Mouse (Mus musculus) CD4-positive naive resting alpha-beta T cell, adult 76 days (primary cell): Measurements from ENCODE around the gene Dcaf10. TPM values are rescaled to one million over a fixed set of nuclear protein-coding genes. Genes with fewer than 3 reads are reported as not detected.

Experiments
- total RNA-seq: library from RNA; stranded (reverse); gene quantifications from one replicate; pipeline ENCODE4 v1.2.4, GENCODE M21; 2023

The Dcaf10 gene
- 24.4 TPM for total RNA-seq

DNA sequence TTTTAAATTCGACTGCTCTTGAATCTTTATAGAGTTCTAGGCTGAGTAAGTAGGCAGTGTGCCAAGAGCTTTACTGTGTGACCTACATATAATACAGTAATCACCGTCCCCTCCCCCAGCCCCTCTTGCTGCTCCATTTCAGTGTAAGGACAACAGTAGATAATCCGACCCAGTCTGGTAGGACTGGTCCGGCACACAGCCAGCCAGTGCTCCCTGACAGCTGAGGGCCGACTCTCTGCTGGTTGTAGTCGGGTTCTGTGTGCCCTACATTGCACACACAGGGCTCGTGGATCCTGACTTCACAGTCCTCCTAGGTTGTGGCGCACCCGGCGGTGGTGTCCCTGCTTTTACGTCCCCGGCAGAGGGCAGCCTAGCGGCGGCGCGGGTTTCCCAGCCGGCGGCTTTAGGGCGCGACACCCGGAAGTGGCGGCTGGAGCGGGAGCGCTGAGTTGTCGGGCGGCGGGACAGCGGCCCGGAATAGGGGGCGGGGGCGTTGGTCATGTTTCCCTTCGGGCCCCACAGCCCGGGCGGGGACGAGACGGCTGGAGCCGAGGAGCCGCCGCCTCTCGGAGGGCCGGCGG, at the start of gene Dcaf10:
Dcaf10 (plus strand) TSS at position 433 of the 581 bp plus-strand sequence.

DNA sequence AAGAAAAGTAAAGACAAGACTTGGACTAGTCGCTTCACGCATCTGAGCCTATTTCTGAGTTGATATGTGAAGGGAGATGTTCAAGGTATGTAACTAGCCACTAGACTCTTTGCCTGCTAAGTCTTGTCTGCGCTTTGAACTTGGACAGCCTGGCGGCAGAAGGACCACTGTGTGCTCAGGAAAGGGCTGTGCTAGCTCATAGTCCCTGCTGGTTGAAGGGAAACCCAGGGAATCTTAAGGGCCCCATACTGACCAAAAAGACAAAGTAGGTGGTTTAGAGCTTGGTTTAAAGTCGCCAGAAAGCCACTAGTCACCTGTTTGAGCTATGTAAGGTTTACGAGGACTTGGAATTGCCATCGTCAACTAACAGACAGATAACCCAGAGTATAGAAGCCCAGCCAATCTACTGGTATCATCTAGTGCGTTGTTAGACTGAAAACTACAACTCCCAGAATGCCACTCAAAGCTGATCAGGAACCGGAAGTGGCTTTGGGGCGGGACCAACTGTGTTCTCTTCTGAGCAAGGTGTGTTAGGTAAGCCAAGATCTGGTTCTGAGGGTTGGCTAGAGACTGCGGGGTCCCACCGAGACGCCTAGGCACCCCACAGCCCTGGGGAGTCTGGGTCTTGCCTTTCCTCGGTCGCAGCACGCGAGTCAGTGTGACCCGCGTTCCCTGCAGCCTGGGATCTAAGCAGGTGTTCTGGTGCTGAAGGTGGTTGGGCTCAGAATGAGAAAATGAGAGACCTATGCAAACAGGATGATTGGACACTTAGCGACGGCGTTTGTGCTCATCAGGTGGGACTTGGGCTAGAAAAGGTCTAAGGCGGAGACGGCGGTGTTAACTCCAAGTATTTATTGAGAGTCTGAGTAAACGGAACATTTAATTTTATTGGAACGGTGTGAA, 45.0 kb upstream of the Dcaf10 start, which contains the start of gene Trmt10b:
Trmt10b (plus strand) TSS at position 466 of the 903 bp plus-strand sequence.

DNA sequence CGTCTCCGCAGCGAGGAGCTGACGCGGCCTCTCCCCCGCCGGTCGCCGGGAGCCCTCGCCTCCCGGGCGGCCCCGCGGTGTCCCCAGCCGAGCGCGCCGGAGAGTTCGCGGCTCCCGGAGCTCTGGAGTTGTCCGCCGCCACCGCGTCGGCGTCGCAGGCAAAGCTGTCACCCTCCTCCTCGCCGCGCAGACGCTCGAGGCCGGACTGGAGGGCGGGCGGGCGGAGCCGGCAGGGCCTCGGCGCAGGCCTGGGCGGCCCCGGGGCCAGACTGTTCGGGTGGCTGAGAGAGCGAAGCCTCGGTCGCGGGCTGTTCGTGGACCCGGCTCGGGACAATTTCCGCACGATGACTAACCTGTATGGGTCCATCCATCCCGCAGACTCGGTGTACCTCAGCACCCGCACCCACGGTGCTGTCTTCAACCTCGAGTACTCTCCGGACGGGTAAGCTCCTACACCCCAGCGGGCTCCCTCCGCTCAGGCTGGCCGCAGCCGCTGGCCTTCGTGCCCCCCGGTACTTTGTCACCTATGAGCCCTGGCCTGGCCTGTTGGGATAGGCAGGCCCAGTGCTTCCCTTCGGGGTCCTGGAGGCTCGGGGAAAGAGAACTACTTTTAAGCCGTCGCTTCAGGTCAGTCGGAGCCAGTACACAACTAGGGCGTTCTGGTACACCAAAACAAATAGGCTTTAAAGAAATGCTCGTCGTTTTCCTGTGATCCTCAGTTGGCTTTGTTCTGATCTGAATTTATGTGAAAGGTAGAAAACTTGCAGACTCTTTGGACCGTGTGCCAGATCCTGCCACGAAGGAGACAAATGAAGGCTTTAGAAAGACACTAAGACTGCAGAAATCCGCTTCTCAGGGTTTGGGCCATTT, 620 bp downstream of the Dcaf10 start, which contains the start of gene Exosc3:
Exosc3 (minus strand) TSS at position 447 of the 870 bp plus-strand sequence.

DNA sequence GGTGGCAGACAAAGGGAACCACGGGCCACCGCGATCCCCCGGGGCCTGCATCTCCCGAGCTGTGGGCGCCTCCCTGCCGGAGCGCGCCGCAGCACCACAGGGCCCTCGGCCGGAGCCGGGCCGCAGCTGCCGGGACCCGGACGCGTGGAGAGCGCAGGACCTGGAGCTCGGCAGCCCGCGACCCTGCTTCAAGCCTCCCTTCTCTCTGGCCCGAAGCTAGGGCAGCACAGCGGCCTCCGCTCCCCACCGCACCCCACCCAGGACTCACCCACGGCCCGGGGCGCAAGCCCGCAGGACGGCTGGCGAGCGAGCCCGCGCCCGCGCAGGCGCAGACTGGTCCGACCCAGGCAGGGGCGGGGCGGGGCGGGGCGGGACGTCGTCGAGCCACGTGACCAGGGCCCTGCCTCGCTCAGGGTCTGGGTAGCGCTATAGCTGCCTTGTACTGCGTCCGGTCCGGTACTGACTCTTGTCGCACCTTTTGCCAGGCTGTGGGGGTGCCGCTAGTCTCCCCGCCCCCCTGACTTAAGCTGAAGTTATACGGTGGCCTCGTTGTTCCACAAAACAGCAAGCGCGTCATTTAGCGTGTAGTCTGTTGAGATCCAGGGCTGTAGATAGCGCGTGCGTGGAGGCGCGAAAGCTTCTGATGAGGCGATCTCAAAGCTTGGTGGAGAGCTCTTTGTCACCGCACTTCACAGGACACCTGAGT, 66.7 kb downstream of the Dcaf10 start, which contains the start of gene Slc25a51:
Slc25a51 (minus strand) TSS at position 340 of the 706 bp plus-strand sequence.

Other genes with a start within 250 kb of the Dcaf10 start
- gene Tomm5, start 234.0 kb upstream of the Dcaf10 start, total RNA-seq = 41.2 TPM
- 2.1 TPM for gene Frmpd1, start 157.2 kb upstream of the Dcaf10 start, total RNA-seq
- 9.3 TPM for gene Trmt10b, start 45.0 kb upstream of the Dcaf10 start, total RNA-seq
- gene Exosc3, start 631 bp downstream of the Dcaf10 start, total RNA-seq = 44.8 TPM
- 67.6 TPM for gene Slc25a51, start 66.7 kb downstream of the Dcaf10 start, total RNA-seq
- 2.6 TPM for gene Shb, start 190.4 kb downstream of the Dcaf10 start, total RNA-seq